Mouse (Mus musculus) kidney, adult 2 months (tissue): ENCODE data around the gene Col5a1.

Source experiments
- CTCF ChIP-seq: fragments of 200-500 bp; conservative IDR thresholded peaks from 2 replicates; pipeline ENCODE4 v1.5.1; 2011; ENCODE audit warnings: low read depth, mild to moderate bottlenecking, control low read depth, low read length, moderate library complexity, mixed read lengths; ENCODE audit not compliant: insufficient read depth, insufficient read length
- POLR2A ChIP-seq: fragments of 200-500 bp; IDR thresholded peaks from one replicate; pipeline ENCODE4 v1.6.1; 2011; ENCODE audit warnings: low read depth, low read length, control low read depth

GRCm38 (mm10) chr2:28040466-28040865, 154.2 kb downstream of the Col5a1 start:
- TF ChIP-seq CTCF (no peak), POLR2A (no peak)
